Mouse (Mus musculus): Measurements from ENCODE around the gene Fbxo46. TPM values are rescaled to one million over a fixed set of nuclear protein-coding genes. Genes with fewer than 3 reads are reported as not detected.
"Not testable (repeated sequence)": the region's sequence is repeated elsewhere in the genome, so short reads cannot be mapped to it uniquely, and the experiment has no call there.

The Fbxo46 gene
- total and polyA plus RNA-seq, 2 experiments from 2014 or later: 6.2 to 13.1 TPM

DNA sequence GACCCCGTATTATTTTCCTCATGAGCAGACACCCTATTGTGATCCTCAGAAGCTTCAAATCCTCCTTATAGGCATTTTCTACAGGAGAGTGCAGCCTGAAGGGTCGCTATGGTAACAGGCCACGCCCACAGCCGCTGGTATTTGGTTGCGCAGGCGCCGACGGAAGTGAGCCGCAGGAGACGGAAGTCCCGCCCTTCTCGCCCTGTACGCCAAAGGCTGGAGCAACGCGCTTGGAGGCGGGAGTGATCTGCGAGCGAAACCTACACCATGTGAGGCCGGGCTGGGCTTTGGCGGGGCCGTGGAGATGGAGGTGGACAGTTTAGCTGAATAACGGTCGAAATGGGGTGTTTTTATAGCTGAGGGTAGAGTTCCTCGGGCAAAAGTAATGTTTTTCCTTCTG, 30.0 kb downstream of the Fbxo46 start, which contains the start of gene Snrpd2:
Snrpd2 (plus strand) TSS at position 97 of the 400 bp plus-strand sequence.
- peak within 1 kb of the TSS; percentile 60 for H3K9ac ChIP-seq (replicated peaks; ENCODE audit: low read depth, low read length)
- H3K27ac ChIP-seq (ENCODE audit: low read depth): peak within 1 kb of the TSS; percentile 77
- under 1% methylated on average over 24 of the region's 24 CpGs for WGBS
- H3K27me3 ChIP-seq (ENCODE audit: control insufficient read depth, insufficient read depth, low read length): no peaks in the 10 kb centered on the region
- H3K4me1 ChIP-seq (ENCODE audit: control insufficient read depth, insufficient read depth): peaks cover 16% of the 10 kb centered on the region
- H3K9me3 ChIP-seq (replicated peaks; ENCODE audit: control insufficient read depth, low read length): no peaks in the 10 kb centered on the region
- peak; percentile 95 for DNase-seq (ENCODE audit: low spot score)
- no peak for TF ChIP-seq CTCF (IDR thresholded peaks at IDR 0.05; ENCODE audit: low read depth)
- TF ChIP-seq EP300 (IDR thresholded peaks at IDR 0.05; ENCODE audit: low read depth): no peak
- peaks cover 31% of the 10 kb centered on the region for H3K36me3 ChIP-seq (replicated peaks; ENCODE audit: control insufficient read depth, insufficient read depth, low read length)
- peak within 1 kb of the TSS; percentile 86 for H3K4me2 ChIP-seq (ENCODE audit: low read depth, low read length)
- peak; percentile 91 for ATAC-seq (ENCODE audit: insufficient read depth, low read depth)
- peak within 1 kb of the TSS; percentile 66 for H3K4me3 ChIP-seq (ENCODE audit: low read depth, low read length)

DNA sequence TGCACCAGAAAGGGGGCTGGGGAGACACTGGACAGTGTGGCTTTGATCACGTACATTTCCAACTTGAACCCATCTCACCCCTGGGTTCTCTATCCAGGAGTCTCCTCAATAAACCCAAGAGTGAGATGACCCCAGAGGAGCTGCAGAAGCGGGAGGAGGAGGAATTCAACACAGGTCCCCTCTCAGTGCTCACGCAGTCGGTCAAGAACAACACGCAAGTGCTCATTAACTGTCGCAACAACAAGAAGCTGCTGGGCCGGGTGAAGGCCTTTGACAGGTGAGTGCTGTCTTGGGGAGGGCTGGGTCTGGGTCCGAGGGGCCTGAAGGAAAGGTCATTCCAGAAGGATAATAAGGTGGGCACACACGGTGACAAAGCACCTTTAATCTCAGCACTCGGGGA, 31.5 kb downstream of the Fbxo46 start:
- H3K9me3 ChIP-seq (replicated peaks; ENCODE audit: control insufficient read depth, low read length); H3K27me3 ChIP-seq (ENCODE audit: control insufficient read depth, insufficient read depth, low read length); DNase-seq (ENCODE audit: low spot score); H3K4me2 ChIP-seq (ENCODE audit: low read depth, low read length); H3K4me3 ChIP-seq (ENCODE audit: low read depth, low read length); ATAC-seq (ENCODE audit: insufficient read depth, low read depth); H3K27ac ChIP-seq (ENCODE audit: low read depth); H3K9ac ChIP-seq (replicated peaks; ENCODE audit: low read depth, low read length): not testable (repeated sequence)
- Histone ChIP-seq H3K36me3 (replicated peaks; ENCODE audit: control insufficient read depth, insufficient read depth, low read length) (peaks cover 30% of the 10 kb centered on the region), H3K4me1 (ENCODE audit: control insufficient read depth, insufficient read depth) (peaks cover 16% of the 10 kb centered on the region)
- WGBS: 80% methylated on average over 10 of the region's 10 CpGs

DNA sequence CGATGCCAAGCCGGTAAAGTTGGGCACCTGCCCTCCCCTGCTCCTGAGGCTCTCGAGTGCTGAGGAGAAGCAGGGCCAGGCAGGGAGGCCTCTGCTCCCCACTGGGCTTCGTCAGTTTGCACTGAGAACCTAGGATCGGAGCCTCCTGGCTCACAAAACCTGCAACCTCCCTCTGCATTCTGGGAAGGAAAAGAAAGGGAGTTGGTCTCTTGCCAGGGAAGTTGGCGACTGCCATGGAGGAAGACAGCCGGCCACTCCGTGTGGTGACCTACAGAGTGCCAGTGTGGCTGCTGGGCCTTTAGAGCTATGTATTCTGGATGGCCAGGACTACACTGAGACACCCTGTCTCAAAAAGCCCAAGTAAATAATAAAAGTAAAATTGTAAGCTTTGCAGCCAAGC, 35.1 kb downstream of the Fbxo46 start:
- Histone ChIP-seq H3K27ac (ENCODE audit: low read depth) (no peak overlapping the region), H3K36me3 (replicated peaks; ENCODE audit: control insufficient read depth, insufficient read depth, low read length) (peaks cover 24% of the 10 kb centered on the region), H3K4me2 (ENCODE audit: low read depth, low read length) (no peak overlapping the region), H3K27me3 (ENCODE audit: control insufficient read depth, insufficient read depth, low read length) (0 out of 2 replicates have a peak, but pooled peaks cover 7% of the 10 kb centered on the region), H3K4me1 (ENCODE audit: control insufficient read depth, insufficient read depth) (peaks cover 11% of the 10 kb centered on the region), H3K9ac (replicated peaks; ENCODE audit: low read depth, low read length) (no peak overlapping the region), H3K9me3 (replicated peaks; ENCODE audit: control insufficient read depth, low read length) (no peaks in the 10 kb centered on the region), H3K4me3 (ENCODE audit: low read depth, low read length) (no peak overlapping the region)
- ATAC-seq (ENCODE audit: insufficient read depth, low read depth) (no peak), DNase-seq (ENCODE audit: low spot score) (no peak)
- no peak for TF ChIP-seq CTCF (IDR thresholded peaks at IDR 0.05; ENCODE audit: low read depth)
- TF ChIP-seq EP300 (IDR thresholded peaks at IDR 0.05; ENCODE audit: low read depth): no peak
- 53% methylated on average over 8 of the region's 8 CpGs for WGBS

DNA sequence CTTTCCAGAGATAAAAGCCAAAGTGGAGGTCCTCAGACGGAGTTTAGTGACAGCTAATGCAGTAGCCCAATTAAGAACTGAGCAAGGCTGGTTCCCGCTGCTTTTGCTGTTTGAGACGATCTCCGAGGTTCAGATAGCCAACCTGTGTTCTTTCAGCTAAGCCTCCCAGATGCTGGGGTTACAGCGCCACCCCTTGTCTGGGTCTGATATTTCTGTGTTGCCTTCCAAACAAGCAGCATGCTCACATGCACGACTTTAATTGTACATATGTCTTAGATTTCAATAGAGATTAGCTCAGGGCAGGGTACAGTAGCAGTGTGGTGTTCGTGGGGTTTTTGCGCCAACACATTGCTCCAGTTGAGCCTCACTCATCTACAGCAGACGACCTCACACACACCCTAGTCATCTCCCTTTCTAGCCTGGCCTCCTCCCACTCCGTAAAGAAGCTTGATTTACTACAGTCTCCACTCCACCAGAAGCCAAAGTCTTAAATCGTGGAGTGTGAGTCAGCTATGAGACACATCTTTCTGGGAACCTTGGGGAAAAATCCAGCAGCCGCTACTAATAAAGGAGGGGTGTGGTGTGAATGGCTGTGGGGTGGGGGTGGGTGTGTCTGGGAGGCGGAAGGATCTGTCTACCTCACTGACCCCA, 36.3 kb downstream of the Fbxo46 start:
- no peak overlapping the region for H3K27ac ChIP-seq (ENCODE audit: low read depth)
- H3K36me3 ChIP-seq (replicated peaks; ENCODE audit: control insufficient read depth, insufficient read depth, low read length): peaks cover 24% of the 10 kb centered on the region
- 0 out of 2 replicates have a peak, but pooled peaks cover 9% of the 10 kb centered on the region for H3K27me3 ChIP-seq (ENCODE audit: control insufficient read depth, insufficient read depth, low read length)
- H3K4me2 ChIP-seq (ENCODE audit: low read depth, low read length): no peak overlapping the region
- peaks cover 9% of the 10 kb centered on the region for H3K4me1 ChIP-seq (ENCODE audit: control insufficient read depth, insufficient read depth)
- no peak for ATAC-seq (ENCODE audit: insufficient read depth, low read depth)
- WGBS: 62% methylated on average over 13 of the region's 13 CpGs
- no peak for DNase-seq (ENCODE audit: low spot score)
- TF ChIP-seq EP300 (IDR thresholded peaks at IDR 0.05; ENCODE audit: low read depth) (no peak), CTCF (IDR thresholded peaks at IDR 0.05; ENCODE audit: low read depth) (peak; percentile 20; the same call in 1 of the 2 replicates)
- no peak overlapping the region for H3K9ac ChIP-seq (replicated peaks; ENCODE audit: low read depth, low read length)
- H3K4me3 ChIP-seq (ENCODE audit: low read depth, low read length): no peak overlapping the region
- no peaks in the 10 kb centered on the region for H3K9me3 ChIP-seq (replicated peaks; ENCODE audit: control insufficient read depth, low read length)

DNA sequence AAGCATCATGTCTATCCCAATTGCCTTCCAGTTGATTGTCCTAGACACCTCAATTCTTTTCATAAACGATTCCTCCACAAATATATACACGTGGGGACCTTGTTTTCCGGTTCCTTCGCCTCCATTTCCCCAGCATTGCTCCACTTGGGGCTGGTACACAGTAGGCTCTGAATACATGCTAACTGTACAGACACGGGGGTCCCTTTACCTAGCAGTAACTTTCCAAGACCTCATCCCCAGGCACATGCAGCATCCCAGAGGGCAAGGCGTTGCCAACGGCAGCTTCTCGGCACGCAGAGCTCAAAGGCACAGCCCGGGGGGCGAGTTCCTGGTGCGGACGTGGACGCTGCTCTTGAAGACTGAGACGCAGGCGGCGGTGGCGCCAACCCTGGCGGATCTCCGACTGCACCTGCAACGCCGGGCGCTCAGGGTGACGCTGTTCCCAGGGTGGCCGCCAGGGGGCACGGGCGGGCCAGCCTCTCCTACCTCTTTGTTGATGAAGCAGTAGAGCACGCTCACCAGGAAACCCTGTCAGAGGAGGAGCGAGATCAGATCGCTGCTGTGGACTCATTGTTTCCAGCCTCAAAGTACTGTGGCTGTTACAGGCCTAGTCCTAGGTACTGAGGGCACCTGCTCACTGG, 37.6 kb downstream of the Fbxo46 start:
- 0 out of 2 replicates have a peak, but pooled peaks cover 9% of the 10 kb centered on the region for H3K27me3 ChIP-seq (ENCODE audit: control insufficient read depth, insufficient read depth, low read length)
- no peak overlapping the region for H3K4me3 ChIP-seq (ENCODE audit: low read depth, low read length)
- H3K4me2 ChIP-seq (ENCODE audit: low read depth, low read length): peak overlapping the region; percentile 42
- H3K36me3 ChIP-seq (replicated peaks; ENCODE audit: control insufficient read depth, insufficient read depth, low read length): peaks cover 17% of the 10 kb centered on the region
- DNase-seq (ENCODE audit: low spot score): peak; percentile 81
- no peak overlapping the region for H3K9ac ChIP-seq (replicated peaks; ENCODE audit: low read depth, low read length)
- no peak overlapping the region for H3K27ac ChIP-seq (ENCODE audit: low read depth)
- peaks cover 9% of the 10 kb centered on the region for H3K4me1 ChIP-seq (ENCODE audit: control insufficient read depth, insufficient read depth)
- peak; percentile 77 for ATAC-seq (ENCODE audit: insufficient read depth, low read depth)
- H3K9me3 ChIP-seq (replicated peaks; ENCODE audit: control insufficient read depth, low read length): no peaks in the 10 kb centered on the region
- 5% methylated on average over 30 of the region's 30 CpGs for WGBS
- TF ChIP-seq EP300 (IDR thresholded peaks at IDR 0.05; ENCODE audit: low read depth): no peak
- peak; percentile 94 for TF ChIP-seq CTCF (IDR thresholded peaks at IDR 0.05; ENCODE audit: low read depth)
